Mouse (Mus musculus): ENCODE measurements around the gene Kcnj12. TPM values are rescaled to one million over a fixed set of nuclear protein-coding genes. Genes with fewer than 3 reads are reported as not detected.

Gene Kcnj12
- polyA plus RNA-seq, 1 experiment from 2014 or later: 3.8 TPM

DNA sequence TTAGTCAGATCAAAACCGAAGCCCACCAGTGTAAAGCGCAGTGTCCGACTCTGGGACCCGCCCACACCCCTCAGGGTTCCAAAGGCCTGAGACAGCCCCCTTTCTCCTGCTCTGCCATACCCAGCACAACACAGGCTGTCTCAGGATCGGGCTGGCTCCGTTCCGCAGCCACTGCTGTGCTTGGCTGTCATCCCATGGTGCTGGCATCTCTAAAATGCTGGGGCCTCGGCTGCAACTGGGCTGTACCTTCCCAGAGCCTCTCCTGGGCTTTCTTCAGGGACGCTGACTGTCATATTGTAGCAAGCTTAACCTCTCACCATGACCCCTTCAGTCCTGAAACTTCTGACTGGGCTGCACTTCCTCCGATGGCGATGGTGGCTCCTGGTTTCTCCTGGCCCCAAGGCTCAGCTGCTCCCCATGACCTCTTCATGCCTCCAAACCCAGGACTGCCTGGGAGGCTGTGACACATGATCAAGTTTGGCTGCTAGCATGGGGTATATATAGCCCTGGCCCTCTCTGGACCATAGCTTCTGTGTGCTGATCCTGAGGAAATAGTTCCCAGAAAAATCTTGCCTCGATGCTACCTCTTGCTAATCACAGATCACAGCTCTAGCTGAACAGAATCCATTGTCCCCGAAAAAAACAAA, 37.3 kb upstream of the Kcnj12 start:
- Histone ChIP-seq H3K36me3 (ENCODE audit: control insufficient read depth, insufficient read depth, low read length) (no peaks in the 10 kb centered on the region), H3K9me3 (replicated peaks; ENCODE audit: control insufficient read depth, low read length, poor library complexity, severe bottlenecking) (no peaks in the 10 kb centered on the region), H3K4me1 (ENCODE audit: control insufficient read depth, insufficient read depth, low read length) (no peaks in the 10 kb centered on the region), H3K9ac (ENCODE audit: low read depth, low read length) (no peak overlapping the region), H3K4me2 (ENCODE audit: low read length) (no peak overlapping the region), H3K27ac (ENCODE audit: low read length) (no peak overlapping the region), H3K4me3 (ENCODE audit: low read depth, low read length) (no peak overlapping the region), H3K27me3 (ENCODE audit: control insufficient read depth, insufficient read depth, low read depth, low read length) (no peaks in the 10 kb centered on the region)
- no peak; the same call in 1 of the 2 replicates for ATAC-seq
- 58% methylated on average over 13 of the region's 13 CpGs for WGBS

DNA sequence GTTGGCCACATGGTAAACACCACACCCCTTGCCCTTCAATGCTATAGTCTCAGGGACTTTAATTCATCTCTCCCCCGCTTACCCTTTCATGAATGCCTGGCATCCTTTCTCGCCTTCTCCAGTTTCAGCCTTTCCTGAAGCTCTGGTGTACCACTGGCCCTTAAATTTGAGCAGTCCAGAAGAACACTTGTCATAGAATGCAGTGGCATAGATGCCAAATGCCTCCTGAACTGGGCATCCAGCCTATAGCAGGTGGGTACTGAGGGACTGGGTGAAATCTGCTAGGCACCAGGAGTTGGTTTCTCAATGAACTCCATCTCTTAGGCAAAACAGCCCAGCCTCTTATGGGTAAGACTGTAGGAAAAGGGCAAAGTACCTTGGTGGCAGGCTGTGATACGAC, 31.9 kb upstream of the Kcnj12 start:
- H3K9ac ChIP-seq (ENCODE audit: low read depth, low read length): no peak overlapping the region
- WGBS: 85% methylated on average over 3 of the region's 3 CpGs
- no peak overlapping the region for H3K27ac ChIP-seq (ENCODE audit: low read length)
- no peak for ATAC-seq
- no peak overlapping the region for H3K4me2 ChIP-seq (ENCODE audit: low read length)
- no peaks in the 10 kb centered on the region for H3K27me3 ChIP-seq (ENCODE audit: control insufficient read depth, insufficient read depth, low read depth, low read length)
- H3K36me3 ChIP-seq (ENCODE audit: control insufficient read depth, insufficient read depth, low read length): no peaks in the 10 kb centered on the region
- H3K4me1 ChIP-seq (ENCODE audit: control insufficient read depth, insufficient read depth, low read length): no peaks in the 10 kb centered on the region
- H3K4me3 ChIP-seq (ENCODE audit: low read depth, low read length): no peak overlapping the region
- H3K9me3 ChIP-seq (replicated peaks; ENCODE audit: control insufficient read depth, low read length, poor library complexity, severe bottlenecking): no peaks in the 10 kb centered on the region

DNA sequence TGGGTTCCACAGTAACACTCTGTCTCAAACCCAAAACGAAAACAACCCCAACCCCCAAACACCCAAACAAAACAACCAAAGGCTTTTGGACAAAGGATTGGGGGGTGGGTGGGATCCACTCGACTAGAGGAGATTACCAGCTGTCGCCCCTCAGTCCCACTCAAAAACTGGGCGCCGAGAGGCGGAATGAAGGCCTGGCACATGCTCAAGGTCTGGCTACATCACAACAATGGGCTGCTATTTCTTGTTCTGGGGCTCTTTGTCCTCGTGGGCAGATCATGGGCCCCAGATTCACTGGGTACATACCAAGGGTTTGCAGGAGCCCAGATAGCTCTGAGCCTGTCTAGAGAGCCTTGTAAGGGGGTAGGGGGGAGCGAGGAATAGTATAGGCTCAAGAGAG, 19.6 kb upstream of the Kcnj12 start:
- no peaks in the 10 kb centered on the region for H3K36me3 ChIP-seq (ENCODE audit: control insufficient read depth, insufficient read depth, low read length)
- H3K9me3 ChIP-seq (replicated peaks; ENCODE audit: control insufficient read depth, low read length, poor library complexity, severe bottlenecking): no peaks in the 10 kb centered on the region
- 67% methylated on average over 8 of the region's 8 CpGs for WGBS
- no peaks in the 10 kb centered on the region for H3K27me3 ChIP-seq (ENCODE audit: control insufficient read depth, insufficient read depth, low read depth, low read length)
- peaks cover 5% of the 10 kb centered on the region; the same call in 1 of the 2 replicates for H3K4me1 ChIP-seq (ENCODE audit: control insufficient read depth, insufficient read depth, low read length)
- ATAC-seq: no peak
- no peak overlapping the region for H3K27ac ChIP-seq (ENCODE audit: low read length)
- no peak overlapping the region for H3K4me2 ChIP-seq (ENCODE audit: low read length)
- H3K4me3 ChIP-seq (ENCODE audit: low read depth, low read length): no peak overlapping the region
- no peak overlapping the region for H3K9ac ChIP-seq (ENCODE audit: low read depth, low read length)

DNA sequence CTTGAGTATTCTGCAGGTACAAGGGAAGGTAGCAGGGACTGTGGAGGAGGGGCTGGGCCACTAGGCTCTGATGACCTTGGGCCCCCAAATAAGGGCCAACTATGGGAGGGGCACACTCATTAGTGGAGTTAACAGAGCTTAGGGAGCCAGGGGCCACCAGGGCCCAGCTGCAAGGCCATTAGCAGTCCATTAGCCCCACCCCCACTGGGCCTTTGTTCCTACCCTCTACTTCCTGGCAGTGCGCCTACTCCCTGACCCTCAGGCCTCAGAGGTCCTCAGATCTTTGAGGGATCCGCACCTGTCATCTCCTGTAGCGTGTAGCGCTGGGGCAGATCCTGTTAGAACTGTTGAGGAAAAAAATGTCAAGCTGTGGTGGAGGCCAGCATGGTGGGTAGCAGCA, 18.3 kb upstream of the Kcnj12 start:
- no peaks in the 10 kb centered on the region for H3K9me3 ChIP-seq (replicated peaks; ENCODE audit: control insufficient read depth, low read length, poor library complexity, severe bottlenecking)
- peaks cover 5% of the 10 kb centered on the region; the same call in 1 of the 2 replicates for H3K4me1 ChIP-seq (ENCODE audit: control insufficient read depth, insufficient read depth, low read length)
- H3K9ac ChIP-seq (ENCODE audit: low read depth, low read length): no peak overlapping the region
- 66% methylated on average over 4 of the region's 4 CpGs for WGBS
- H3K27me3 ChIP-seq (ENCODE audit: control insufficient read depth, insufficient read depth, low read depth, low read length): no peaks in the 10 kb centered on the region
- H3K4me3 ChIP-seq (ENCODE audit: low read depth, low read length): no peak overlapping the region
- ATAC-seq: no peak
- H3K27ac ChIP-seq (ENCODE audit: low read length): no peak overlapping the region
- no peak overlapping the region for H3K4me2 ChIP-seq (ENCODE audit: low read length)
- no peaks in the 10 kb centered on the region for H3K36me3 ChIP-seq (ENCODE audit: control insufficient read depth, insufficient read depth, low read length)

DNA sequence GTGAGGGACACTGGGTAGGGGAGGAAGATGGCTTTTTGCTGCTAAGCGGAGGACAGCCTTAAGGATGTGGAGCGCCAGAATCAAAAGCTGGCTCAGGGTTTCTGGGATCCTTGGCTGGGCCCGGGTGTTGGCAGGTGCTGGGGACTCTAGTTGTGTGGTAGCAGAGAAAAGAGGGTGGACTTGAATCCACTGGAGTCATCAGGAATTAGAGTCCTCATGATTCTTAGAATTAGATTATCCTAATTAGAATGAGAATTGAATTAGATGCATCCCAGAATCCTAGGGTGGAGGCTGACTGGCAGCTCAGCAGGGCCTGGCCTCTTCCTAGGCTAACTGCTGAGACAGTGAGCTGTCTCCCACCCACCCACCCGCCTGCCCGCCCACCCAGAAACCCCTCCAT, 17.6 kb upstream of the Kcnj12 start:
- H3K4me2 ChIP-seq (ENCODE audit: low read length): no peak overlapping the region
- H3K9me3 ChIP-seq (replicated peaks; ENCODE audit: control insufficient read depth, low read length, poor library complexity, severe bottlenecking): no peaks in the 10 kb centered on the region
- H3K4me3 ChIP-seq (ENCODE audit: low read depth, low read length): no peak overlapping the region
- H3K27me3 ChIP-seq (ENCODE audit: control insufficient read depth, insufficient read depth, low read depth, low read length): no peaks in the 10 kb centered on the region
- ATAC-seq: no peak
- WGBS: 55% methylated on average over 5 of the region's 5 CpGs
- H3K9ac ChIP-seq (ENCODE audit: low read depth, low read length): no peak overlapping the region
- no peaks in the 10 kb centered on the region for H3K36me3 ChIP-seq (ENCODE audit: control insufficient read depth, insufficient read depth, low read length)
- H3K27ac ChIP-seq (ENCODE audit: low read length): no peak overlapping the region
- H3K4me1 ChIP-seq (ENCODE audit: control insufficient read depth, insufficient read depth, low read length): peaks cover 5% of the 10 kb centered on the region; the same call in 1 of the 2 replicates

DNA sequence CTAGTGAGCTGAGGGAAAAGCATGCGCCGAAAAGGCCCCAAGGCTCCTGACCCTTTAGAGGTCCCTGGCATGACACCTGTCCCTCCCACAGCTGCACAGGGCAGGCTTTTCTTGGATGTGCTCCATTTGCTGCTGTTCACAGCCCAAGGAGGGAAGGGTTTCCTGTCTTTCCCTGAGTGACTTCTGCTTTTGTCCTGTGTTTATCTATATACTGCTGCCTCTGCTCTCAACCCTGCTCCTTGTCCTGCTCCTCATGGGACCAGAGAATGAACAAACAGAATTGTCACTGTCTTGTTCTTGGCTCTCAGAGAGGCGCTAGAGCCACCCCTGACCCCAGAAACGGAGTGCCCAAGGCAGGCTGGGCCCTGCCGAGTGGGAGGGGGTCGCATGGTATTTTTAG, 17.0 kb upstream of the Kcnj12 start:
- Histone ChIP-seq H3K27me3 (ENCODE audit: control insufficient read depth, insufficient read depth, low read depth, low read length) (no peaks in the 10 kb centered on the region), H3K27ac (ENCODE audit: low read length) (no peak overlapping the region), H3K4me2 (ENCODE audit: low read length) (no peak overlapping the region), H3K4me1 (ENCODE audit: control insufficient read depth, insufficient read depth, low read length) (peaks cover 5% of the 10 kb centered on the region; the same call in 1 of the 2 replicates), H3K9ac (ENCODE audit: low read depth, low read length) (no peak overlapping the region), H3K9me3 (replicated peaks; ENCODE audit: control insufficient read depth, low read length, poor library complexity, severe bottlenecking) (no peaks in the 10 kb centered on the region), H3K4me3 (ENCODE audit: low read depth, low read length) (no peak overlapping the region), H3K36me3 (ENCODE audit: control insufficient read depth, insufficient read depth, low read length) (no peaks in the 10 kb centered on the region)
- 47% methylated on average over 6 of the region's 6 CpGs for WGBS
- no peak for ATAC-seq

DNA sequence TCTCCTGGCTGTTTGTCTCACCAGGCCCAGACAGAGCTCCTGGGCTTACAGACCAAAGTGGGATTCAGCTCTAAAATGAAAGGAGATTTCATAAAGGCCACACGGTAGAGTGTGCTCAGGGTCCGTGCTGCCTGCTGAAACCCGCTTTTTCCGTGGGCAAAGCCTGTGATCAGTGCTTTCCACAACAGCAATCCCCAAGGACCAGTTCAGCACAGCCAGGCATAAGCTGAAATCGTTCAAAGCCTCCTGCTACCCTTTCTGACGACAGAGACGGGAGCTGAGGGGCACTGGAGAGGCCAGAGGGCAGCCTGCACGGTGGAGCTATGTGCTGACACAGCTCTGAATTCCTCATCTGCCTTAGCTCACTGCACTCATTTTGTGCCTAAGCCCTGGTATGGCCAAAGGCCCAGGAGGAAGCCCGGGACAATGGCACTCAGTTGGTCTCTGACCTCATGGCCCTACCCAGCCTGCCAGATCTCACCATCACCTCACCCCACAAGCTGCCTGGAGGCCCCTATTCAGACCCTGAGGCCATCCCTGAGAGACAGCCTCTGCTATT, 10.5 kb upstream of the Kcnj12 start:
- H3K9ac ChIP-seq (ENCODE audit: low read depth, low read length): peak overlapping the region; percentile 23; the same call in 1 of the 2 replicates
- H3K27ac ChIP-seq (ENCODE audit: low read length): no peak overlapping the region
- 18% methylated on average over 9 of the region's 9 CpGs for WGBS
- no peaks in the 10 kb centered on the region for H3K9me3 ChIP-seq (replicated peaks; ENCODE audit: control insufficient read depth, low read length, poor library complexity, severe bottlenecking)
- no peak overlapping the region for H3K4me2 ChIP-seq (ENCODE audit: low read length)
- no peaks in the 10 kb centered on the region for H3K27me3 ChIP-seq (ENCODE audit: control insufficient read depth, insufficient read depth, low read depth, low read length)
- peaks cover 8% of the 10 kb centered on the region; the same call in 1 of the 2 replicates for H3K4me1 ChIP-seq (ENCODE audit: control insufficient read depth, insufficient read depth, low read length)
- H3K4me3 ChIP-seq (ENCODE audit: low read depth, low read length): no peak overlapping the region
- peak; percentile 28; the same call in 1 of the 2 replicates for ATAC-seq
- H3K36me3 ChIP-seq (ENCODE audit: control insufficient read depth, insufficient read depth, low read length): no peaks in the 10 kb centered on the region

DNA sequence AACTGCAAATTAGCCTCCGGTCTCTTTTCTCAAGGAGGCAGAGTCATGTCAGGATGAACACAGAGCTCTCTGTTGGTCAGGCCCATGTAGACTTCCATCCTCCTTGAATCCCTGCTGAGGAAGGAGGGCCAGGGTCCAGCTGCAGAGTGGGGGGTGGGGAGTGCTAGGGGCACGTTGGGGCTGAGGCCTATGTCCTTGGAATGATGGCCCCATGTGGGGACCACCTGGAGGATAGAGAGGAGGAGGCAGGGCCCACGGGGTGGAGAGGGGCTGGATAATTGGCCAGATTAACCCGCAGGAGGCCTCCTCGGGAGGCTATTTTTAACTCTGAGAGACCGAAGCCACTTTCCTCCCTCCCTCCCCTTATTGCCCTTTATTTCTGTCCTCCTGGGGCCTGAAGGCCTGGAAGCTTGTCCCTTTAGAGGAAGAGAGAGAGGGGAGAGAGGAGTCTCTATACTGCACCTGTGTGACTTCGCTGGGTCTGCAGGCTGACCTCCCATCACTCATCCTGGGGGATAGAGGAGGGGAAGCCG, 5.4 kb upstream of the Kcnj12 start:
- ATAC-seq: no peak
- WGBS: 13% methylated on average over 8 of the region's 8 CpGs
- Histone ChIP-seq H3K36me3 (ENCODE audit: control insufficient read depth, insufficient read depth, low read length) (no peaks in the 10 kb centered on the region), H3K27ac (ENCODE audit: low read length) (no peak overlapping the region), H3K4me3 (ENCODE audit: low read depth, low read length) (no peak overlapping the region), H3K9me3 (replicated peaks; ENCODE audit: control insufficient read depth, low read length, poor library complexity, severe bottlenecking) (no peaks in the 10 kb centered on the region), H3K27me3 (ENCODE audit: control insufficient read depth, insufficient read depth, low read depth, low read length) (peaks cover 12% of the 10 kb centered on the region), H3K9ac (ENCODE audit: low read depth, low read length) (no peak overlapping the region), H3K4me1 (ENCODE audit: control insufficient read depth, insufficient read depth, low read length) (peaks cover 5% of the 10 kb centered on the region; the same call in 1 of the 2 replicates), H3K4me2 (ENCODE audit: low read length) (no peak overlapping the region)

DNA sequence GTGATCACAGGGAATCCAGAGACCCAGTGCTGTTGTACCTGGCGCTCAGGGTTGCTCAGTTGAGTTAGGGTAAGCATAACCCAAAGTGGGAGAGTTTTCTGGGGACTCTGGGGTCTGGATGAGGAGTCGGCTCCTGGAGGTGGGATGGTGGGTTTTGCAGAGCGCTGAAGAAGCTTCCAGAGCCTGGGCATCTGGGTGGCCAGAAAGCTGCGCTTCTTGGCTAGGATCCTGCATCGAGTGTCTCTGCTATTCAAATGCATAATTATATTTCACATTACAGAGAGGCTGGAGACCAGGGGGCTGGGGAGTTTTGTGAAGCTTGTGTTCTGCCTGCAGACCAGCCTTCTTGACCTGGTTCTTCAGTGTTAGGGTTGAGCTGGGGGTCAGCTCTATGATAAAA, 1.2 kb upstream of the Kcnj12 start:
- no peak overlapping the region for H3K27ac ChIP-seq (ENCODE audit: low read length)
- H3K36me3 ChIP-seq (ENCODE audit: control insufficient read depth, insufficient read depth, low read length): no peaks in the 10 kb centered on the region

More for the DNA sequence above, 1.2 kb upstream of the Kcnj12 start:
- Histone ChIP-seq H3K4me1 (ENCODE audit: control insufficient read depth, insufficient read depth, low read length) (peaks cover 15% of the 10 kb centered on the region; the same call in 1 of the 2 replicates), H3K9me3 (replicated peaks; ENCODE audit: control insufficient read depth, low read length, poor library complexity, severe bottlenecking) (no peaks in the 10 kb centered on the region), H3K4me3 (ENCODE audit: low read depth, low read length) (no peak overlapping the region), H3K27me3 (ENCODE audit: control insufficient read depth, insufficient read depth, low read depth, low read length) (peaks cover 39% of the 10 kb centered on the region), H3K4me2 (ENCODE audit: low read length) (peak overlapping the region; percentile 53), H3K9ac (ENCODE audit: low read depth, low read length) (0 out of 2 replicates have a peak overlapping the region, but pooled peaks have one; percentile 12)
- ATAC-seq: no peak
- WGBS: 51% methylated on average over 5 of the region's 5 CpGs
